Mouse (Mus musculus) lung, postnatal 0 days (tissue): ENCODE measurements around the gene Mfsd4b2. TPM values are rescaled to one million over a fixed set of nuclear protein-coding genes. Genes with fewer than 3 reads are reported as not detected.

ENCODE experiments used
- ATAC-seq: fragments of 200-750 bp; cut with Nextera tagmentation; 2 replicates; pipeline ENCODE4 v1.8.0; 2017; ENCODE audit warnings: moderate library complexity
- DNase-seq: peaks from one replicate; pipeline ENCODE4 v3.0.0-alpha.2; 2016; ENCODE audit warnings: low spot score
- H3K27ac ChIP-seq: fragments of 300-500 bp; sonication (generic); 2 replicates; pipeline ENCODE4 v1.5.1; 2014; ENCODE audit warnings: antibody characterized with exemption, mild to moderate bottlenecking, low read length, mixed read lengths
- H3K27me3 ChIP-seq: fragments of 300-500 bp; sonication (generic); replicated peaks from 2 replicates; pipeline ENCODE4 v1.6.1; 2014; ENCODE audit warnings: low read length, mixed read lengths; ENCODE audit not compliant: insufficient read depth
- H3K36me3 ChIP-seq: fragments of 300-500 bp; sonication (generic); 2 replicates; pipeline ENCODE4 v1.6.1; 2014; ENCODE audit warnings: low read length, mixed read lengths; ENCODE audit not compliant: insufficient read depth
- H3K4me1 ChIP-seq: fragments of 300-500 bp; sonication (generic); 2 replicates; pipeline ENCODE4 v1.6.1; 2014; ENCODE audit warnings: antibody characterized with exemption, low read depth, low read length, mixed read lengths; ENCODE audit not compliant: insufficient read depth
- H3K4me2 ChIP-seq: fragments of 300-500 bp; sonication (generic); replicated peaks from 2 replicates; pipeline ENCODE4 v1.6.1; 2014; ENCODE audit warnings: low read depth, mild to moderate bottlenecking, low read length, moderate library complexity, mixed read lengths
- H3K4me3 ChIP-seq: fragments of 300-500 bp; sonication (generic); 2 replicates; pipeline ENCODE4 v1.5.1; 2014; ENCODE audit warnings: low read depth, low read length
- H3K9ac ChIP-seq: fragments of 300-500 bp; sonication (generic); replicated peaks from 2 replicates; pipeline ENCODE4 v1.6.1; 2014; ENCODE audit warnings: low read depth, mild to moderate bottlenecking
- H3K9me3 ChIP-seq: fragments of 300-500 bp; sonication (generic); 2 replicates; pipeline ENCODE4 v1.6.1; 2016; ENCODE audit warnings: low read length, mixed read lengths
- CTCF ChIP-seq: IDR thresholded peaks from 2 replicates; pipeline ENCODE4 v1.5.1; 2016; ENCODE audit warnings: antibody characterized with exemption, mild to moderate bottlenecking
- EP300 ChIP-seq: IDR thresholded peaks from 2 replicates; pipeline ENCODE4 v1.6.1; 2016; ENCODE audit warnings: antibody characterized with exemption, mild to moderate bottlenecking, control low read depth
- WGBS: fragments of 180-500 bp; shearing (Covaris S2); extraction: QIAGEN DNeasy Blood & Tissue Kit; methylation state at CpG from one replicate; pipeline ENCODE4 v1.1.7; 2014; 5-methylcytosine and 5-hydroxymethylcytosine counted together
- polyA plus RNA-seq: library from polyadenylated mRNA; unstranded; fragments of >200 nt; fragmentation: Nextera tagmentation; extraction: Ambion mirVana; gene quantifications from 2 replicates; pipeline ENCODE4 v1.2.1, GENCODE M21; 2015

Mfsd4b2 gene
- polyA plus RNA-seq, 1 experiment from 2014 or later, result not detected

DNA sequence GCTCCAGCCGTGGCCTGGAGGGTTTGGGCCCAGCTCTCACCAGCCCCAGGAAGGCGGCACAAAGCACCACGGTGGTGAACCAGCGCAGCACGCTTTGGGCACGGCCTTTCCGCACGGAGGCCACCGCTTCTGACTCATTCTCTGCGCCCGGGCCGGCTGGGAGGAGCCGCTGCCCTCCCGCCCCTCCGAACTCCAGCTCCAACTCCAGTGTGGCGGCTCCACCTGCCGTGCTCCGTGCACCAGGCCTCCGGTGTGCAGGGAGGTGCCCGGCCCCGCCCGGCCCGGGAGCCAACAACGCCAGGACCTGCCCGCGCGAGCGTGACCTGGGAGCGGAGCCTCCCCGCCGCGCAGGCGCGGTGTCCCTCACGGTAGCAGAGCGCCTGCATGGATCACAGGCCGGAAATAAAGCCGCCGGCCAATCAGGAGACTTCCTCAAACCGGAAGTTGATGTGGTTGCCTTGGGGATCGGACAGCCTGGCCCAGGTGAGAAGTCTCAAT, 27.8 kb downstream of the Mfsd4b2 start, which contains the start of gene Mfsd4b4:
Gene Mfsd4b4 (minus strand): TSS at position 365 of the 498 bp plus-strand sequence.
- H3K4me2 ChIP-seq, result peak within 1 kb of the TSS; percentile 78
- TF ChIP-seq CTCF (0 out of 2 replicates have a peak, but pooled peaks have one; percentile 4), EP300 (no peak)
- H3K36me3 ChIP-seq, result no peaks in the 10 kb centered on the region
- no peaks in the 10 kb centered on the region for H3K9me3 ChIP-seq
- H3K27me3 ChIP-seq, result no peaks in the 10 kb centered on the region
- no peaks in the 10 kb centered on the region for H3K4me1 ChIP-seq
- H3K27ac ChIP-seq, result peak within 1 kb of the TSS; percentile 71
- 1% methylated on average over 38 of the region's 41 CpGs for WGBS
- H3K9ac ChIP-seq, result peak within 1 kb of the TSS; percentile 49
- ATAC-seq, result peak; percentile 99
- DNase-seq, result peak; percentile 96
- peak within 1 kb of the TSS; percentile 65 for H3K4me3 ChIP-seq

GRCm38 (mm10) chr10:39896503-39896902, 30.2 kb downstream of the Mfsd4b2 start:
- TF ChIP-seq CTCF, result peak; percentile 41
- TF ChIP-seq EP300, result no peak
- WGBS, result 75% methylated on average over 5 of the region's 5 CpGs
- Histone ChIP-seq H3K4me2 (no peak overlapping the region), H3K27ac (no peak overlapping the region), H3K9me3 (no peaks in the 10 kb centered on the region), H3K4me1 (no peaks in the 10 kb centered on the region), H3K36me3 (no peaks in the 10 kb centered on the region), H3K9ac (no peak overlapping the region), H3K27me3 (no peaks in the 10 kb centered on the region), H3K4me3 (no peak overlapping the region)
- ATAC-seq (no peak), DNase-seq (no peak)

DNA sequence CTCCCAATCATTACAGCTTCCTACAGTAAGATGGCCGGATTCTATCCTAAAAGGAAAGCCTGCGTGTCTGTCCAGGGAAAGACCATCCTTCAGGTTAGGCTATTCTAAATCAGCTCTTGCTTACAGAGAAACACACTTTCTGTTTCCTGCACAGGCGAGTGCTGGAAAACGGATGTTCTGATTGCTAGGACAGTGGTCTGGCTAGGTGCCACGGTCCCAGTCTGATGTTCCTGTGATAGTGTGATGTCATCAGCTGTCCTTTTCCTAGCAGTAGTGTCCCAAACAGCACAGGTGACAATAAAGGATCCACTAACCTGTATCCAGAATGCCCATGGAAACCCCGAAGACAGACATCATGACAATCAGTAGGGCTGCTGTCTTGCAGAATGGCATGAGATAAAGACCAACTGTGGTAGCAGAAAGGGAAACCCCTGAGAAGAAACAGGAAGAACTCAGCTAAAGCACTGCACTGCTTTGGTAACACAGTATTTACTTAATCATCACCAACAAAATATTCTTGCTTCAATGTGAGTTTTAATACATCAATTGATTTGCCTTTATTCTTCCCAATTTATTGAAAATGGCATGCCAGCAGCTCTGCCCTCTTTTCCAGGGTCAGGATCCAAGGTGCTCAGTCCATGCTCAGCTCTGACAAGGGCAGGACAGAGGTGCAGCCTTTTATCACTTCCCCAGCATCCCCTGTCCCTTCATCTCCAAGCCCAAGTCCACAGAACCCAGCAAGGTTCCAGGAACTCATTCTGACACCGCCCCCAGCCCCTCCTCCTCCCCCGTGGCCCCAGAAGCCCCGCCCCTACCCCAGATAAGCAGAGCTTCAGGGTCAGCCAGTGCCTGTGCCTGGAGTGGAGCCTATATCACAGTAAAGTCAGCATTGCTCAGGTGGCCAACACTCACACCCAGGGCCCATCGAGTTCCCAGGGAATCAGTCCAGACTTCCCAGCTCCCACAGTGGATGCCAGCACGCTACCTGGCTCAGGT, 32.7 kb downstream of the Mfsd4b2 start:
- Histone ChIP-seq H3K4me2 (no peak overlapping the region), H3K27me3 (no peaks in the 10 kb centered on the region), H3K4me3 (no peak overlapping the region), H3K4me1 (no peaks in the 10 kb centered on the region), H3K9ac (no peak overlapping the region), H3K36me3 (no peaks in the 10 kb centered on the region), H3K27ac (no peak overlapping the region), H3K9me3 (no peaks in the 10 kb centered on the region)
- DNase-seq, result no peak
- no peak for ATAC-seq
- 63% methylated on average over 11 of the region's 11 CpGs for WGBS
- TF ChIP-seq CTCF, result no peak
- no peak for TF ChIP-seq EP300

- TF ChIP-seq EP300 (no peak), CTCF (no peak)
- no peak overlapping the region for H3K9ac ChIP-seq
- 40% methylated on average over 3 of the region's 3 CpGs for WGBS
Measured at GRCm38 (mm10) chr10:39888621-39889020, 38.1 kb downstream of the Mfsd4b2 start.

More at GRCm38 (mm10) chr10:39888621-39889020, 38.1 kb downstream of the Mfsd4b2 start:
- ATAC-seq, result no peak
- Histone ChIP-seq H3K27me3 (no peaks in the 10 kb centered on the region), H3K4me2 (no peak overlapping the region), H3K4me1 (no peaks in the 10 kb centered on the region), H3K27ac (no peak overlapping the region), H3K4me3 (no peak overlapping the region), H3K9me3 (no peaks in the 10 kb centered on the region), H3K36me3 (no peaks in the 10 kb centered on the region)
- DNase-seq, result no peak

Other genes with a start within 250 kb of the Mfsd4b2 start
- gene Rev3l, start 194.8 kb downstream of the Mfsd4b2 start, polyA plus RNA-seq, result 12.9 and 13.5 TPM in 2 replicates
- gene Mfsd4b4, start 27.7 kb downstream of the Mfsd4b2 start, polyA plus RNA-seq, result 2.7 and 3.3 TPM in 2 replicates
- gene Mfsd4b3, start 33.2 kb upstream of the Mfsd4b2 start, polyA plus RNA-seq, result 0.55 and 0.57 TPM in 2 replicates
- 0.11 and 0.13 TPM in 2 replicates for gene Mfsd4b5, start 59.7 kb upstream of the Mfsd4b2 start, polyA plus RNA-seq
- gene Mfsd4b1, start 98.3 kb upstream of the Mfsd4b2 start, polyA plus RNA-seq, result 0.46 and 0.69 TPM in 2 replicates
- 7.3 and 8.7 TPM in 2 replicates for gene Slc16a10, start 215.3 kb upstream of the Mfsd4b2 start, polyA plus RNA-seq